Mouse (Mus musculus) gastrocnemius, adult 8-10 months (tissue): Measurements from ENCODE around the gene 4930564D02Rik. TPM values are rescaled to one million over a fixed set of nuclear protein-coding genes. Genes with fewer than 3 reads are reported as not detected.

Experiments used
- DNase-seq, 2 experiments: peaks; one replicate each; pipeline ENCODE4 v3.0.0; 2022; ENCODE audit warnings: low spot score in 2 of 2
- total RNA-seq, 4 experiments: library from RNA; stranded (reverse); gene quantifications; 2 replicates each; pipeline ENCODE4 v1.2.4; 2022

The 4930564D02Rik gene
- not detected for total RNA-seq

DNA sequence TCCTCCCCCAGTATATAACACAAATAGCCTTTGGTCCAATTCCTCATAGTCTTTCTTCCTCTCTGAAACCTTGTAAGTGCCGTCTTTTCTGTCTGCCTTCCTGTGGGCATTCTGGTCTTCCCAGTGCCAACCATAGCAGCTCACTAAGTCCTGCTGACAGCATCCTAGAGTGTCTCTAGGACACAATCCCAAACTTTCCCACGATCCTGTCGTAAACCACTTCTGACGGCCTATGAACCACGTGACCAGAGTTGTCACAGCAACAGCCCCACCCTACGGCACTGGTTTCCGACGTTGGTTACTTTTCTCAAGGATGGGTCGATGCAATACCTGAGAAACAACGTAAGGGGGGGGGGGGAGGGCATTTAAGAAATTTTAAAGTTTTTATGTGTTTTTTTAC, at the start of gene 4930564D02Rik:
Gene 4930564D02Rik (plus strand): TSS at position 301 of the 400 bp plus-strand sequence.
- DNase-seq = no peak

DNA sequence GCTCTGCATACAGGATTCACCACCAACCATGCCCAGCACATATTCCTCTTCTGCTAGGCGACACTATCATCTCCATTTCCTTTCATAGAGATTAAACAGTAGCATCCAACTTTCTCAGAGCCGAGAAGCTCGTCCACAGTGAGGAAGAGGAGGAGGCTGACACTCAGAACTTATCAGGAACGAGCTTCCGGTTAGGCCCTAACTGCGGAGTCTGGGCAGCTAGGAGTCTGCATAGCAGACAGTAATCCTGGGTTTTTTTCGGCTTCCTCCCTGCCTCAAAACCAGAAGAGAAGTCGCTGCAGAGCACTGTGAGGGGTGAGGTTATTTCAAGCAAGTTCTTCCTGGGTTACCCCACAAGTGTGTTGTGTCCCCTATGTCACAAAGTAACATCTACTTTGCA, 49.3 kb upstream of the 4930564D02Rik start:
- no peak for DNase-seq

DNA sequence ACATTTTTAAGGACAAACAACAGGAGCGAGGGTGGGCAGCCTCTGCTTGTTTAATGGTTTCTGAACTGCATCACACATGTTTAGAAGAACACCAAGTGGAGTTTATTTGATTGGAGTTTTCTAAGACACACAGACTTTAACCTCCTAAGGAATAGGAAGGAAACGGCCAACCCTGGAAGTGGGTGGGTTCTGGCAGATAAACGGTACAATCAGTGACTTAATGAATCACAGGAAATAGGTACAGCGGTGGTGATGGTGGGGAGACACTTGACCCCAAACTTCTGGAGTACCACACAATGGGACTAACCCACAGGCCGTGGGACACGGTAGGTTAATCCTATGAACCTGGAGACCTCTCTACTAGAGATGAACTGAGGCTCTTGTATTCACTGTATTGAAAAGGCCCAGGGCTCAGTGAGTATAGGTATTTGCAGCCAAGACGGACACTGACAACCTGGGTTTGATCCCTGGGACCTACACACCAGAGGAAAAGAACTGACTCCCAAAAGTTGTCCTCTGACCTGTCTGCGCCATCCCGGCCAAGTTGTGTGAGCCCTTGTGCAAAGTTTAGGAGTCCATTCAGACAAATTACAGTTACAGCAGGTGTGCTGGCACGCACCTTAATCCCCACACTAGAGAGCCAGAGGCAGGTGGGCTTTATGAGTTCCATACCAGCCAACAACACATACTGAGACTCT, 48.4 kb upstream of the 4930564D02Rik start:
- DNase-seq = no peak

DNA sequence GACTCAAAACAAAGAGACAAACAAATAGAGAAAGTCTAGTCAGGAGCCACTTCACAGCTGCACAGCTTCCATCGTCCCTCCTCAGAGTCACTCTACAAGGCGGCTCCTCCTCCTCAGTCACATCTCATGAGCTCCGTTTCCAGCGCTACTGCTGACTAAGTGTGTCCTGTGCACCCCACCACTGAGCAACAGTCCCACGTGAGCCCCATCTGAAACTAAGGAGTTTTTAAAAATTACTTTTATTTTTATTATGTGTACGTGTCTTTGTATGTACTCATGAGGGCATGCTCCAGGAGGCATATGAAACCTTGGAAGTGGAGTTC, 47.9 kb upstream of the 4930564D02Rik start:
- DNase-seq = no peak

DNA sequence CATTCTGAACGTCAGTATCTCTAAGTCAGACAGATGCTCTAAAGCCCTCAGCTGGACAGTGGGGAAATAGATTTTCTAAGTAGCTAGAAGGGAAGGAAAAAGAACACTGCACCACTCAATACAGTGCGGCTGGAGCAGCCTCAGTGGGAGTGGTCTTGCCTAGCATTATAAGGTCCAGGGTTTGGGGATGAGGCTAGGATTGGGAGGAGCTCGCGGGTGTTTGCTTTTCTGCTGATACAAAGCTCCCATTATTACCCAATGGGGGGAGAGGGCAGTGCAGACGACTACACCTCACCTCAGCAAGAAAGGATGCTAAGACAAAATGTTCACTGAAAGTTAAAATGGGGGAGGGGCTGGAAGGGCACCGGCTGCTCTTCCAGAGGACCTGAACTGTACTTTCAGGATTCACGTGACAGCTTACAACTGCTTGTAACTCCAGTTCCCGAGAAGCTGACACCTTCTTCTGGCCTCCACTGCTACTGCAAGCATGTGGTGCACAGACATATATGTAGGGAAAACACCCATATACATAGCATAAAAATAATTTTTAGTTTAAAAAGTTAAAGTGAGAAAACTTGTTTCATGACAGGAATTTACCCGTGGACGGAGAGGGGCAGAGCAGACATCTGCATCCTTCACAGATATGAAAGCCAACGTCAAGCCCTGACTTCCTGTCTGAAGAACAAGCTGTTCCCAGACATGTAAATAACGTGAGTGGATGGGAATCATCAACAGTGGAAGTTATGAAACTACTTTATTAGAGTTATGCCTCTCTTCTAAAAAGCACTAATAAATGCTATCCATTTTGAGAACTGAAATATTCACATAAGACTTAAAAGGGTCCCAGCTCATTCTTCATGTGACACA, 46.6 kb upstream of the 4930564D02Rik start:
- no peak for DNase-seq

DNA sequence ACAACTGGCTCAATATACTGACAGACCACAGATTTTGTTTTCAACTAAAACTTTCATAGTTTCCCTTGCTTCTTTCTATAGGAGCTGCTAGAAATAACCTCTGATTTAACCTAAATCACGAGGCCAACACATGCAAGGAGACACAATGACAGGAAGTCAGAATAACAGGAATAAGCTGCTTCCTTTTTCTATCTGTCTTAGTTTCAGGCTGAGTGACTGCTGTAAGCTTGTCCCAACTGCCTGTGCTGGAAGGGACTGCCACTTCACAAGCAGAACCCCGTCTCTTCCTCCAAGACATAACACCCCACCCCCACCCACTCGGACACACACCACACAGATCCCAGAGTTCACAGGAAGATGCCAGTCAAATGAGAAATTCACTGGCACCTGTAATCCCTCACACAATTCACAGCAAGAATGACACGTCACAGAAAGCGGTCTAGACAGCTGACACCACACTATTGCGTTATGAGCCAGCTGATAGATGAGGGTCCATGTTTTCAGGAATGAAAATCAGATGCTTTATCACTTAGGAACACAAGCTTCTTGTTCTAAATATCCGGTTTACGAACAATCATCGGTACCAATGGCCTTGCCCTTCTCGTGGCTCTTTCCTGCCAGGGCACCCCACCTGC, 43.2 kb upstream of the 4930564D02Rik start:
- no peak for DNase-seq

DNA sequence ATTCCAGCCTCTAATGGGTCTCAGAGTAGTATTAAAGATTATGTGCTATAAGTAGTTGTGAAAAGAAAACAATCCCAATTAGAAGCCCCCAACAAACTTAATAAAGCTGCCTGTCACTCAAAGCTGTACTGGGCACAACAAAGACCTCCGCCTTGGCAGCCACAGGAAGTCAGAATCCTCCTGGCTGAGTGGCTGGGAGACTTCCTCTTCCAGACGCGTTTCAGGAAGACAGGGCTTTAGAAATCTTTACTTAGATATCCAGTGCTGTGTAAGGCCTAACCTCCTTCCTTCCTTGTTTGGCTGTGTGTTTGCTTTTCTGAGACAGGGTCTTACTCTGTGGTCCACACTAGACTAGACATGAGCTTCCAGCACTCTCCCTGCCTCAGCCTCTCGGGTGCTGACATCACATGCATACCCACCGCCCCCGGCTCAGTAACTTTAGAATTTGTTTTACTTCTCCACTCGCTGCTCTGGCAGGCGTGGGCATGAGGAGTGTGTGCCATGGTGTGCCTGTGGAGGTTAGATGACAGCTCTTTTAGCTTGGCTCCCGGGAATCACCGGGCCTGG, 30.3 kb upstream of the 4930564D02Rik start:
- no peak for DNase-seq

DNA sequence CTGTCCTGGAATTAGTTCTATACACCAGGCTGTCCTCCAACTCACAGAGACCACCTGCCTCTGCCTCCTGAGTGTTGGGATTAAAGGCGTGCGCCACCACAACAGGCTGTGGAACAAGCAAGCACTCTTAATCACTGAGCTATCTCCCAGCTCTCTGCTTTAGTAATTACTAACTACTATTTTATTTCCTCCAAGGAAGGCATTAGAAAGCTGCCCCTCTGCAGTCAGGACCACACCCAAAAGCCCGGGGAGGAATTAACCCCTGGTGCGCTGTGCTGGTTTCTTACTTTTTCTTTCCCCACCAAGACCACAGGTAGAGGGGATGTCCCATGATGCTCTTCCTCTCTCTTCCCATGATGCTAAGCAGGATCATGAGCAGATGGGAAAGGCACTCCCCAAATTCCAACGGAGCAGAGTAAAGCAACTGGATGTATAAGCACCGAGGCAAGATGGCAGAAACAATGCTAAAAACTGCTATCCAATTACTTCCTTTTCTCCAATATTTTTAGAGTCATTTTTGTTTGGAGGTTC, 29.3 kb upstream of the 4930564D02Rik start:
- DNase-seq = no peak

DNA sequence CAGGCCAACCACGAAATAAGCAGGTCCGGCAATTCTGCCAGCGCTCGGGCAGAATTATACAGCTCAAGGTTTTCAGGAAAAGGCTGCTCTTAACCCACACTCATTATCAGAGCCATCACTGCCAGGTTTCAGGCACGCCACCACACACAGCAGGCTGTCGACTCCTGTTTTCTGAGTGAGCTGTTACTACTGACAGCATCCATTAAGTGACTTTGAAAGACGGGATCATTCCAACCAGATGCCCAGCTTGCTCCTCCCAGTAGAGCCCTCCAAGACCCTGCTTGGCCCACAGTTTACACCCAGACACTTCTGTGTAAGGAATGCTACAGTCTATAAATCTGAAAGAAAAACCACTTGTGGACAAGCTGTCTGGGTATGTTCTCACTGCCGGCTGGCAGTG, 26.6 kb upstream of the 4930564D02Rik start:
- no peak for DNase-seq

DNA sequence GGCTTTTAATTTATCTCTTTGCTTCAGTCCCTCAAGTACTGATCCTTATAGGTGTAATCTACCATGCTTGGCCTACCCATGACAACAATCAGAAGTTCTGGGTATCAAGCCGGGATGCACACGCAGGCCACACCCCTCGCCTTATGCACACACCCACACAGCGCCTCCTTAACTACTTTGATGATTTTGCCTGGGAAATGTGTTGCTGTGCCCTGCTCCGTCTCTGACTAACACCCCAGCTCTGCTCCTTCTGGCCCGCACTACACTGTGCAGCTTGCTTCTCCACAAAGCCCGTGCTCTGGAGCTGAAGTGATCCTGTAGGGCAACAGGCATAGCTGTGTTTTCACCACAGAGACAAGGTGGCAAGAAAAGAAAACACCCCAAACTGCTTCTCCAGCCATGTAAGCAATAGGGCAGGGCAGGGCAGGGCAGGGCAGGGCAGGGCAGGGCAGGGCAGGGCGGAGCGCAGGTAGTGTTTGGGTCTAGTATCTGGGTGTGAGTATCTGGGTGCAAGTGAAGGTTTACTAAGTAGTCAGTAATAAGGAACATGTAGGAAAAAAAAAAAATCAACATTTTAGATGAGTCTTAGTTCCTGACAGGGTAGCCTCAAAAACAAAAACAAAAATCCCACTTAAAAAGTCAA, 25.5 kb upstream of the 4930564D02Rik start:
- no peak for DNase-seq

DNA sequence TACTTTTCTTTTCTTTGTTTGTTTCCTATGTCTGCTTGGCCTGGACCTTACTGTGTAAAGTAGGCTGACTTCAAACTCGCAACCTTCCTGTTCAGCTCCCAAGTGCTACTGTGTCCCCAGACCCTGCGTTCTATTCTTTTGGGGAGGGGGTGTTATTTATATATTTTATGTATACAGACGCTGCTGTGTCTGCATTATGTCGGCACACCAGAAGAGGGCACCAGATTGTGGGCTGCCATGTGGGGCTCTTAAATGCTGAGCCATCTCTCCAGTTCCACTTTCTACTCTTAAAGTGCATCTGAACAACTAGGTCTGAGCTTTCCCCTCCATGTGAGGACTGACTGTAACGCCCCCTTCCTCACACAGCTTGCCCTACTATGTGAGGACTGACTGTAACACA, 22.9 kb upstream of the 4930564D02Rik start:
- no peak for DNase-seq

DNA sequence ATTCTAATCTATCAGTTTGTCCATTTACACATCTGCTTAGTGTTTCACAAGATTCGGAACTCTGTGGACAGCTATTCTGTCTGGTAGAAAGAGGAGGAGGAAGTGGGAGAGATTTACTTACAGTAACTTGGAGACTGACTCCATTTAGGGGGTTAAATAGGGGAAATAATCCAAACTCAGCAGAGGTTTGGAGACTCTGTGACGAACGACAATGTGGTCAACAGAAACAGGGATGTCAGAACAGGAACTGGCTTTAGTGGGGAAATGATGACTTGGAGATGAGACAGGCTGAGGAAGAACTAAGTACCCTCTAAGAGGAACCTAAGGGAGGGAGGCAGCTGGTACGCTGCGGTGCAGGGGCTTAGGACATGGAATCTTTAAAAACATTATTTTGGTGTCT, 19.8 kb upstream of the 4930564D02Rik start:
- no peak for DNase-seq

DNA sequence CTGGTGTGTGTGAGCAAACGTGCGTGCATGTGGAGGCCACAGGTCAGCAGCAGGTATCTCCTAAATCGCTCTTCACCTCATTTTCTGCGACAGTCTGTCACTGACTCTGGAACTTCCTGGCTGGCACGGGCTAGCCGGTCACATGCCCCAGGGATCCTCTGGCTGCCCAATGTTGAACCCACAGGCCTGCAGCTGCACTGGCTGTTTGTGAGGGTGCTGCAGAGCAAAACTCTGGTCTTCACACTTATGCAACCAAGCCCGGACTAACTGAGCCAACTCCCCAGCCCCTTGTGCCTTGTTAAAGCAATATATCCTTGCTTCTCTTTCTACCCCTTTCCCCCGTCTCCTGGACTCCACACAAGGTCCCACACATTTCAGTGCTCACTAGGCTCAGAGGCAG, 19.0 kb upstream of the 4930564D02Rik start:
- DNase-seq = peak; percentile 19 to 39

DNA sequence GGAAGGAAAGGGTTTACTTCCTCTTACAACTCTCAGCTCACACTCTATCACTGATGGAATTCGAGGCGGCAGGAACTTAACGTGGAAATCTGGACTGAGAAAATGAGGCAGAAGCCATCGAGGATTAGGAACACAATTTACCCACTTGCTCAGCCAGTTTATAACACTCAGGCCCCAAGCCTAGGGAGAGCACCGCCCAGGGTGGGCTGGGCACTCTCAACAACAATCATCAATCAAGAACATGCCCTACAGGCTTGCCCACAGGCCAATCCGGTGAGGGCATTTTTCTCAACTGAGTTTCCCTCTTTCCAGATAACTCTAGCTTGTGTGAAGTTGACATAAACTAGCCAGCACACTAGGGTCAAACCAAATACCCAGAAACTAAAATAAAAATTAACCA, 16.8 kb upstream of the 4930564D02Rik start:
- DNase-seq = no peak

DNA sequence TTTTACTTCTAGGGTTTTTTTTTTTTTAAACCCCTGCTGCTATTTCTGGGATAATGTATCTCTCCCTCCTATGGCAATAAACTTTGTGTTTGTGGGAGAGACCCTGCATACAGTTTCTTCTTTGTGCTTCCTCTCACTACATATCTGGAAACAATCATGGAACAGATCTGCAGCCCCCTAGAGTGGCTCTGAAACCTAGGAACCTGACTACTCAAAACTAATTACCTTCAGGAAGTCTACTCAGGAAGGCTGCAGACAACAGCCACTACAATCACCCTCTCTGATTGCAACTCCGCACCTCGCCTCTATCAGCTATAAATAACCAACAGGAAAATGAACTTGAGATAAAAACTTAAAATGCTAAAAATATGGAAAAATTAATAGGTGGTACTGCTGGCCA, 15.5 kb upstream of the 4930564D02Rik start:
- DNase-seq = no peak

DNA sequence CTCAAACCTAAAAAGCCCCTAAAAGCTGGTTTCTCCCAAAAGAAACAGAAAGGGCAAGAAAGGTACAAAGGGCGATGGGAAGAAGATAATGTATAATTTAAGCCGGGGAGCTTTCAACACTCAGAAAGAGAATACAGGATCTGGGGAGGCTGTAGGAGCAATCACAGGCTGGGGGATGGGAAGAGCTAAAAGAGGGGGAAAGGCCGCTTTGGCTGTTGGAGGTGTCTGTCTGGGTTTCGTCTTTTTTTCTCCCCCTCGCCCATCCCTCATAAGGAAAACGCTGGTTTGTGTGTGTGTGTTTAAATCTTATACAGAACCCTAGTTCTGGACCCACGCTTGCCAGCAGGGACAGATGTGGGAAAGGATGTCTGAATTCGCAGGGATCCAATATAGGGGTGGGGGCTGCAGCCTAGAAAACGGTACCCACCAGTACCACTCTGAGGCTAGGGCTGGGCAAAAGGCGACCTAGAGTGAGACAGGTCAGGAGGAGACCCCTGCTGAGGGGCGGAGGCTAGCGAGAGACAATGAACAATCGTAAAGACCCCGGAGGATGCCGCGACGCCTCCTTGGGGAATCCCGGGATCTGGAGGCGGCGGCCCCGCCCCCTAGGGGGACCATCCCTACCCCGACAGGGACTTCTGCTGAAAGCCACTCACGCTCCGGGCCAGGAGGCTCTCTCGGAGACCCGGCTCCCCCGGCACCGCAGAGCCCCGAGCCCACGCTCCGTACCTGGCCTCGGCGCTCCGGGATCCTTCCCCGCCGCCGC, 14.3 kb upstream of the 4930564D02Rik start:
- DNase-seq = no peak

DNA sequence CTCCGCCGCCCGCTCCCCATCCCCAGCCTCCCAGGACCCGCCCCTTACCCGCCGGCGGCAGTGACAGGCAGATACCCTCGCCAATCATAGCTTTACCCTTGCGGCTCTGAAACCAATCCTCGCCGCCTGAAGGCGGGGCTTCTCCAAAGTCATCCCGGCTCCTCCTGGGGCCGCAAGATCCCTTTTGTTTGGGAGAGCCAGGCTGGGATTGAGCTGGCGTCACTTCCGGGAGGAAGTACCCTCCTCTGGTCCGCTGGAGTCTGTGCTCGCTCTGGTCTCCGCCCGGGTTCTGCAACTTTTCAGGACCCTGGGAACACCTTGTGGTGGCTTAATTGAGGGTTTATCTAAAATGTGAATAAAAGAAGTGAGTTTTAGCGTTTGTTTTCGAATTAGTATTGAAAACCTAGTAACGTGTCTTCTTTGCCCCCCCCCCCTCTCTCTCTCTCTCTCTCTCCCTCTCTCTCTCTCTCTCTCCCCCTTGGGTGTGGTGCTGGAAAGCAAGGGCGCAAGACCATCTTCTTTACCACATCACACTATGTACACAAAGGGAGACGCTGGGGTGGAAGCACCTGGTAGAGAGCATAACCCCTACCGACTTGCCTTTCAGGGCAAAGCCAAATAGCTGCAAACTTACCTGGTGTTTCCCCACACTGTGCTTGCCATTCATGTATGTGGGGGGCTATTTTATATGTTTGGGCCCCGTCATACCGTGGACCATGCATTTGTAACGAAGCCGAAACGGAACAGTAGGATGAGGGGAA, 13.5 kb upstream of the 4930564D02Rik start, which contains the start of gene Cttnbp2nl:
Gene Cttnbp2nl (minus strand): TSS at position 210 of the 761 bp plus-strand sequence.
- peak; percentile 95 to 96 for DNase-seq

DNA sequence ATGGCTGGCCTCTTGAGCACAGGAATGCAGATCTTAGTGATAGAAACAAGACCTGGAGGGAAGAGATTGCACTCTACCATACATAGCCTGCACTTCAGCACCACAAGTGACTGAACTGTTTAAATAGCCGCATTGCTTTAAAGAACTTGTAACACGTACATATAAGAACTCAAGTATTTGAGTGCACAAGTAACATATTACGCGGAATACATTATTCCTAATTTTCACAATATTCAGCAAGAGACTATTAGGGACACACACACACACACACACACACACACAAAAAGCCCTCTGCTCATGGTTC, 13.0 kb upstream of the 4930564D02Rik start:
- DNase-seq = no peak

DNA sequence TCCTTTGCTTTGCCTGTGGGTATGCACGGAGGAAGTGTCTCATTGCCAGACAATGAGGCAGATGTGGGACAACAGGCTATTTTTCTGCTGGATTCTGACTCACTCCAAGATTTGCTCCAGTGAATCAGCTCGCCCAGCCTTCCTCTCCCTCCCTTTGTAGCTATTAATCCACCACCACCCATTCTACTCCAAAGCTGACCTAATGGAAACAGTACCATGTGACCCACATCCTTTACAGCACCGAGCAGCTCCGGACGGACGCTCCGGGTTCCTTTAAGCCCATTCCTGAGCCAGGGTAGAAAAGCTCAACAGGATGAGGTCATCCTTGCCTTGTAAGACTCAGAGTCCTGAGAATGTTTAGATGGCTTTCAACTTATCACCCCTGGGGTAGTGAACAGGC, 11.7 kb upstream of the 4930564D02Rik start:
- peak; percentile 42 to 49 for DNase-seq

DNA sequence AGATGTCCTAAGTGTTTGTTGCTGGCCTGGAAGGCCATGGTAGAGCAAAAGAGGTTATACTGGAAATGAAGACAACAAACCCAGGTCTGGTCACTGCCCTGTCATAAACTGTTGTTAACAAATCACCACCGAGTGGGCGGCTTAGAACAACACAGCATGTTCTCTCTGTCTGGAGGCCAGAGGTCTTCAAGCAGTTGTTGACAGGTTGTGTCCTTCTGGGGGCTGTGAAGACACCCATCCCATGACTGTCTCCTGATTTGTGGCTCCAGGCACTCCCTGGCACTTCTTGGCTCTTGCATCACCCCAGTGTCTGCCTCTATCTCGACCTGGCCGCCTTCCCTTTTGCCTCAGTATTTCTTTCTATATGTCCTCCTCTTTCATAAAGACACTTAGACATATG, 11.0 kb upstream of the 4930564D02Rik start:
- no peak for DNase-seq
